Mouse (Mus musculus): Measurements from ENCODE around the gene Trim80.
"Not testable (repeated sequence)": the region's sequence is repeated elsewhere in the genome, so short reads cannot be mapped to it uniquely, and the experiment has no call there.

Gene Trim80

DNA sequence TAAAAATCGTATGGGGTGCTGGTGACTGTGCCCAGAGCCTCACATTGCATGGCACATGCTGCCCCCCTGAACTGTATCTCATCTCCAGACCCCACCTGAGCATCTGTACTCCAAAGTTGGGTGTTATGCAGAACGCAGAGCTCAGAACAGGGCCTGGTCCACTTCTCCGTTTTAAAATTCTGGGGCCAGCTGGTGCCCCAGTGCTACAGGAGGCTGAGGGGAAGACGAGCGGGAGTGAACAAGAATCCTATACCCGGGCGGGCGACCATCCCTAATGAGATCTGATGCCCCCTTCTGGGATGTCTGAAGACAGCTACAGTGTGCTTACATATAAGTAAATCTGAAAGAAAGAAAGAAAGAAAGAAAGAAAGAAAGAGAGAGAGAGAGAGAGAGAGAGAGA lies 20.6 kb downstream of the Trim80 start:
- in situ Hi-C loops (cut with MboI, MseI): loop anchor here (25.0 kb wide), 1 partner anchor 1099 kb away; no protein-coding TSS in a partner anchor

DNA sequence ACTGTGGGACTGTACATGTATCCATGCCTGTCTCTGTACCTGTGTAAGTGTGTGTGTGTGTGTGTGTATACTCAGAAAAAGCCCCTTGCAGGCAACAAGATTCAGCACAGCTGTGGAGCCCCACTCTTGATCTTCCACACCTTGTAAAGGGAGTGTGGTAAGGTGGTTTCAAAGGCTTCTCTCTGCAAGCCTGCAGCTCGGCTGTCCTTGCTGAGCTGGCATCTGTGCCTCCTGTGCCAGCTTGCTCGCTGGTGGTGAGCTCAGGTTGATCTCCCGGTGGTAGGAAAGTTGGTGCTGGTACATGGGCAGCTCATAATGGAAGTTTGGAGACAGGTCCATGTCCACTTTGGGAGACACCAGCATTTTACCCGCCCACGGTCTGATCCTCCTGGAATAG lies 21.5 kb downstream of the Trim80 start:
- in situ Hi-C loops (cut with MboI, MseI): loop anchor here (25.0 kb wide), 1 partner anchor 1100 kb away; no protein-coding TSS in a partner anchor

DNA sequence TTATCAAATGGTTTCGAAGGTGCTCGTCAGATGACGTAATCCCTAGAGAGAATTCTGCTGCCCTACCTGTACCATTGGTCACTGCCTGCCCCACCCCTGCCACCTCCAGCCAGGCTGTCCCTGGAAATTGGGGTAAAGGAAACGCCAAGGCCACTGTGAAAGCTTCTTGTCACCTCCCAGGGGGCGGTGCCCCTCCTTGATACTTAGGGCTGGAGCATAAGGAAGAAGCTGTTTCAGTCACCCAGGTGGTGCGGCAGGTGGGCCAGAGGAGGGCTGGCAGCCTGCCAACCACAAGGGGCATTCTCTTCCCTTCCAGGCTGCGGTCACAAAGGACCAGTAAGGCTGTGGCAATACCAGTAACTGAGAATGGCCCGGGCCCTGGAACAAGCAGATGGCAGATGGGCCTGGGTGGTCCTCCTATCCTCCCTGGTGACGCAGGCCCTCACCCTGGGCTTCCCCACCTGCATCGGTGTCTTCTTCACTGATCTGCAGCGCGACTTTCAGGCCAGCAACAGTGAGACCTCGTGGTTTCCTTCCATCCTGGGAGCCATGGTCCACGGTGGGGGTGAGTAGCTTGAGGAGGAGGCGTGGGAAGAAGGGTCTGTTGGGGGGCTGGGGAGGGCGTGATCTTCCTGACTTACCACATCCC lies 22.0 kb downstream of the Trim80 start, which contains the start of gene Slc16a5:
Gene Slc16a5 (plus strand): TSS at position 232 of the 649 bp plus-strand sequence.
- in situ Hi-C loops (cut with MboI, MseI): loop anchor here (25.0 kb wide), 1 partner anchor 1100 kb away; no protein-coding TSS in a partner anchor

DNA sequence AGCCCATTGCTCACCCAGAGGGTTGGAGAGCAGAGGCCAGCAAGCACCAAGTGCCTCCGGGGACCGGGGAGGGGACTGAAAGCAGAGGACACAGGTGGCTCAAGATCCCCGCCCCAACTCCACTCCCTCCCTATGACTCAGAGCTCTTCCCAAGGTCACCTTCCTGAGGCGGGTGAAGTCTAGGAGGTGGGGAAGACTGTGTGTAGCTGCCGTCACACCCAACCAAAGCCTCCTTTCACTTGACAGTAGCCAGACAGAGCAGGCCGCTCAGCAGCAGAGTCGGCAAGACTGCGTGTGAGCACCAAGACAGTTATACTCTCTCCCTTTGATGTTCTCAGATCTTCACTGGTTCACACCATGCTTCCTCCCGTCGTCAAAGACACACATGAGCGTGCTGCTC lies 23.1 kb downstream of the Trim80 start:
- in situ Hi-C loops (cut with MboI, MseI): loop anchor here (25.0 kb wide), 1 partner anchor 1101 kb away; no protein-coding TSS in a partner anchor

GRCm38 (mm10) chr11:115464851-115465250 lies 24.5 kb downstream of the Trim80 start:
- in situ Hi-C loops (cut with MboI, MseI): loop anchor here (25.0 kb wide), 1 partner anchor 1103 kb away; no protein-coding TSS in a partner anchor

- in situ Hi-C loops (cut with MboI, MseI): loop anchor here (25.0 kb wide), 1 partner anchor 1105 kb away; no protein-coding TSS in a partner anchor
Observed at GRCm38 (mm10) chr11:115467217-115467618, 26.9 kb downstream of the Trim80 start.

DNA sequence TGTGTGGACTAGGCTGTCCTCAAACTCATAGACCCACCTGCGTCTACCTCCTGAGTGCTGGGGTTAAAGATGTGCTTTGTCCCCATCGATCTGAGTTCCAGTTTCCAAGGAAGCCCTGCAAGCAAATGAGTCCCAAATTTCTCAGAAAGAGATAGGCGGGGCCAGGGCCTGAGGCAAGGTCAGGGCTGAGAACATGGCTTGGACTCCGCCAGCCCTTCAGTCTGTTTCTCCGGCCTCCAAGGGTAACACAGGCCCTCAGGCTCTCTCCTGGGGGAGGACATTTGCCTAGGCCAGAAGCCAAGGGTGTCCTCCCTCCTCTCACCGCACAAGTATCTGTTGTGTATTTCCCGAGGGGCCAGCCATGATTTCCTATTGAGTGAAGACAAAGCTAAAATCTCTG lies 31.8 kb downstream of the Trim80 start:
- in situ Hi-C loops (cut with MboI, MseI): loop anchor here (5.0 to 25.0 kb wide), 3 partner anchors 40 to 1110 kb away; no protein-coding TSS in a partner anchor

DNA sequence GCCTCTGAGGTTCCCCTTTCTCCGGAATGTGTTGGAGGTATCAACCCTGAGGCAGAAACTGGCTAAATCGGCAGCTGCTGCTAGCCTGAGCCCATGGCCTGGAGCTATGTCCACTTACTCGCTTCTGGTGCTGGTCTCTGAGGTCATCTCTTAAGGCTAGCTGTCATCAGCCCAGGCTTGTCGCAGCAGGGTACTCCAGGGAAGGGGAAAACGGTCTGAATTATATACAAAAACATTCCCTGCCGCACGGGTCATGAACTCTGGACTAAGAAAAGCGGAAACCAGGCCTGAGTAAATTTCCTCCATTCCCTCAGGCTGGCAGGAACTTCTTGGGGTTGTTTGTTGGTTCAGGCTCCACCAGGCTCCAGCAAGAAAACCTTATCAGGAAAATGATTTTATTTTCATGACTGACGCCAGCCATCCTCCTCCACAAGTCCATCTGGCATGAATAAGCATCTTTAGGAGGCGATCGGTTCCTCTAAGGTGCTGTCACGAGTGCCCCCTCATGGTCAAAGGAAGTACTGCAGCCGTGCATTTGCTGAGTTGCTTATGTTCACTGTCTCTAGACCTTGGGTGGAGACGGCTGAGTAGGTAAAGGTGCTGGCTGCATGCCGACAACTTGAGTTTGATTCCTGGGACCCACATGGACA lies 33.4 kb downstream of the Trim80 start:
- in situ Hi-C loops (cut with MboI, MseI): loop anchor here (5.0 to 25.0 kb wide), 3 partner anchors 41 to 1111 kb away; no protein-coding TSS in a partner anchor

- in situ Hi-C loops (cut with MboI, MseI): no loop called here
Observed at GRCm38 (mm10) chr11:115475025-115475757, 34.8 kb downstream of the Trim80 start, which contains the start of gene Armc7. Armc7 (plus strand) TSS chr11:115475667.

DNA sequence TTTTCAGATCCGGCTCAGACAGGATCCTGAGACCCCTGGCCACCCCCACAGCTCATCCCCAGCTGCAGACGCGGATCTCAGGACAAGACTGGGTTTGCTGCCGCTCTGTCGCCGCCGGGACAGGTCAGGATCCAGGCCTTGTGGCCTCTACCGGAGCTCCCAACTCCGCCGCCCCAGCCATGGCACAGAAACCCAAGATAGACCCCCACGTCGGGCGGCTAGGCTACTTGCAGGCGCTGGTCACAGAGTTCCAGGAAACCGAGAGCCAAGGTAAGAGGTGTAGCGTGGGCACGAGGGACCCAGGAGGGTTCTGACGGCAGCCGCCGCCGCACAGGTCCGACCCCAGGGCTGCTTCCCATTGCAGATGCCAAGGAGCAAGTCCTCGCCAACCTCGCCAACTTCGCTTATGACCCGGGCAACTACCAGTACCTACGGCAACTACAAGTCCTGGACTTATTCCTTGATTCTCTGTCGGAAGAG lies 35.5 kb downstream of the Trim80 start:
- in situ Hi-C loops (cut with MboI, MseI): no loop called here

GRCm38 (mm10) chr11:115476630-115477029 lies 36.3 kb downstream of the Trim80 start:
- in situ Hi-C loops (cut with MboI, MseI): not testable (repeated sequence)

DNA sequence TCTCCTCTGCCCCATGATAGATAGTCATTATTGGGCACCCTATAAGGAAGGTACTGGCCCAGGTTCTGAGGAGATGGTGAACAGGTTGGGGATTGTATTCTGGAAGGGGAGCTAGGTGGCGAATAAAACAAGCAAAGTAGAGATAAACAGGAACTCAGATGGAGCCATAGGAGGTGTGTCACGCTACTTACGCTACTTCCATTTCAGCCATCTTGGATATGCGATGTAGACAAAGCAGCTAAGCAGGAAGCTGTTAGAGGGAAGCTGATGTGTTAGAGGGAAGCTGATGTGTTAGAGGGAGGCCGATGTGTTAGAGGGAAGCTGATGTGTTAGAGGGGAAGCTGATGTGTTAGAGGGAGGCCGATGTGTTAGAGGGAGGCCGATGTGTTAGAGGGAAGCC lies 37.0 kb downstream of the Trim80 start:
- in situ Hi-C loops (cut with MboI, MseI): not testable (repeated sequence)

- in situ Hi-C loops (cut with MboI, MseI): no loop called here
Observed at GRCm38 (mm10) chr11:115478296-115478938, 38.1 kb downstream of the Trim80 start.

- in situ Hi-C loops (cut with MboI, MseI): no loop called here
Observed at GRCm38 (mm10) chr11:115481553-115482259, 41.4 kb downstream of the Trim80 start.

DNA sequence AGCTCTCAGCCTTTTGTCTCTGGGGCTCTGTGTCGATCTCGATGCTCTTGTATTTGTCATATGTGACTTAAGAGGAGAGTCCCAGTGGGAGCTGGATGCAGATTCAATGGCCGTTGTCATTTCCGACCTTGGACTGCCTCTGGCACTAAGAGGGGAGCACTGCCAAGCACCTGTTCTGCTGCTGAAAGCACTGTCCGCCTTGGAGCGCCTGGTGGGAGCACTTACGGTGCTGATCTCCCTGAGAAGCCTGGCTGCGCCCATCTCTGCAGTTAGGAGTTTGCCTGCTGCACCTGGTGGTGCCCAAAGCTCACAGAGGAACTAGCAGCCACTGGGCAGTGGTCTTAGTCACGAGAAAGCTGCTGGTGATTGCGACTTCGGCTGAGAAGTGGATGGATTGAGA lies 42.9 kb downstream of the Trim80 start:
- in situ Hi-C loops (cut with MboI, MseI): no loop called here

DNA sequence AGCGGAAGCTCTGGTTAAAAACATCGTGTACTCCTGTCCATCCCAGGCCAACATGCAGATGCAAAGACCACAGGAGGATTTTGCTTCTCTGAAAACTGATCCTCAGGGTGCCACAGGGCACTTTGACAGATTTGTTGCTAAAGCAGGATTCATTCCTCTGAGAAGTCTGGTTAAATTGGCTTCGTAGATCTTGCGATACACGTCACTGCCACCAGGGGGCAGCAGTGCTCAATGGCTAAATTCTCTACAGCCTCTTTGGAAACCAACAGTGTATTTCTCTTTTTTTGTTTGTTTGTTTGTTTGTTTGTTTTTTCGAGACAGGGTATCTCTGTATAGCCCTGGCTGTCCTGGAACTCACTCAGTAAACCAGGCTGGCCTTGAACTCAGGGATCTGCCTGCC lies 43.4 kb downstream of the Trim80 start:
- in situ Hi-C loops (cut with MboI, MseI): no loop called here

GRCm38 (mm10) chr11:115485155-115485554 lies 44.8 kb downstream of the Trim80 start:
- in situ Hi-C loops (cut with MboI, MseI): no loop called here

GRCm38 (mm10) chr11:115488551-115489104 lies 48.3 kb downstream of the Trim80 start:
- in situ Hi-C loops (cut with MboI, MseI): no loop called here

- in situ Hi-C loops (cut with MboI, MseI): no loop called here
Observed at GRCm38 (mm10) chr11:115490441-115491355, 50.4 kb downstream of the Trim80 start.
